Mouse (Mus musculus) heart, postnatal 4 days (tissue): ENCODE results near the gene Cdh12. TPM values are rescaled to one million over a fixed set of nuclear protein-coding genes. Genes with fewer than 3 reads are reported as not detected.

Experiments used
- DNase-seq: peaks from one replicate; pipeline ENCODE4 v3.0.0; 2021
- total RNA-seq, 2 experiments: library from RNA; stranded (reverse); gene quantifications; 2 replicates each; pipeline ENCODE4 v1.2.3; 2021

Cdh12 gene
- total RNA-seq, 2 experiments from 2014 or later: 0.11 to 0.14 TPM

GRCm38 (mm10) chr15:20711859-20712258 is 262.8 kb downstream of the Cdh12 start:
- DNase-seq: no peak

DNA sequence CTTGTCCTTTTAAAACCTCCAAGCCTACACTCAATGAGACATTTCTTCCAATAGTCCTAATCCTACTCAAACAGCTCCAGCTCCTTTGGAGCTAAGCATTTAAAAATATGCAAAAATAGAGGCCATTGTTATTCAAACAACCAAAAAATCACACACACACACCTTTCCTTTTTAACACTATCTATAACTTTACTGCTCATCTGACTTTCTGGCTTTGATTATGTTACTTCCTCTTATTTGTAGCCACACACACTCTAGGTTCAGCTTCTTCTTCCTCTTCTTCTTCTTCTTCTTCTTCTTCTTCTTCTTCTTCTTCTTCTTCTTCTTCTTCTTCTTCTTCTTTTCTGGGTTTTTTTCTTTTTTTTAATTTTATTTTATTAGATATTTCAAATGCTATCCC is 323.2 kb downstream of the Cdh12 start:
- no peak for DNase-seq

- no peak for DNase-seq
Observed at GRCm38 (mm10) chr15:20773423-20773822, 324.4 kb downstream of the Cdh12 start.

DNA sequence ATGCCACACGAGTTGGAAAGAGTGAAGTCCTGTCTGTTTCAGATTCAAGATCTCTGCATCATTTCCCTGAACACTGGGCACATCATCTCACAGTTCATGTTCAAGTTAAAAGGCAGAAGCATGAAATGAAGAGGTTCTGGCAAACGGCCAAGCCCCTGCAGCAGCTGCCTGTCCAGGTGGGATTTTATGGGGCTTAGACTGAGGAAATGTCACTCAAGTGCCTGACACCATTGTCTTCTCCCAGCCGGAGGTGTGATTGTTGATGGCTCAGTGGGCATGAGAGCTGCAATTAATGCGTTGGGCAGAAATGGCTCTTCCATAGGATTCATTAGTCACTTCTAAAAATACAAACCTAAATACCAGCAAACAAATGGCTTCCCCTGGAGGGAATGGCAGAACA is 347.9 kb downstream of the Cdh12 start:
- no peak for DNase-seq

GRCm38 (mm10) chr15:20798541-20798940 is 349.5 kb downstream of the Cdh12 start:
- DNase-seq: no peak

GRCm38 (mm10) chr15:20835887-20836286 is 386.8 kb downstream of the Cdh12 start:
- DNase-seq: no peak

DNA sequence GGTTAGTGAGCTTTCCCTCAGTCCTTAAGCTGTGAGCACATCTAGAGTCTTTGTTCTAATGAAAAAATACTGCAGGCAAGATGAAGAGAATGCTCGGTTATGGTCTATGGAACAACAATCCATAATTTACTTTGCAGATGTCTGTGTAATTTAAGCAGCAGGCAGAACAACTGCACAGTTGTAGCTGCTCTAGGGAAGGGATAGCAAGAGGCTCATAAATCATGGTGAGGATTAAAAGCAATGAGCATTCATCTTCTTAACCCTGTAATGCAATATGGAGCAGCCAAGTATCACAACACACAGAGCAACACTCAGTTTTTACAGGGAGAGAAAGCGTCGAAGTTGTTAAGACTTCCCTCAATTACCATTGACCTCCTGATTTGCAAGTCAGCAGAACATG is 387.9 kb downstream of the Cdh12 start:
- DNase-seq: no peak

GRCm38 (mm10) chr15:20841479-20841878 is 392.4 kb downstream of the Cdh12 start:
- no peak for DNase-seq

DNA sequence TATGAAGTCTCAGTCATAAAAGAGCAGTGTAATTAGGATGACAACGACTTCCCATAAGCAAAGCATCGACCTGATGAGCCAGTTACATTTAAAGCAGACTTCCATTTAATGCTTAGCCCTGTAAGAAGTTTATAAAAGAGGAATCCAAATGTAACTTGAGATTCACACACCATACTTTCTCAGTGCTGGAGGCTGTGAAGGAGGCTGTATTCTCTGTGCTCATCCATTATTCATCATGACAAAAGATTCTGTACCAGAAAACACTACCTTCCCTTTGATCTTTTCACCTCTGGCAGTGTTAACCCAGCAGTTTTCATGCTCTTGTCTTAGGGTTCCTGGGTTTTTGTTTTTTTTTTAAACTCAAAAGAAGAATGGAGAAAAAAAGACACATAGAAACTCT is 414.0 kb downstream of the Cdh12 start:
- DNase-seq: no peak

DNA sequence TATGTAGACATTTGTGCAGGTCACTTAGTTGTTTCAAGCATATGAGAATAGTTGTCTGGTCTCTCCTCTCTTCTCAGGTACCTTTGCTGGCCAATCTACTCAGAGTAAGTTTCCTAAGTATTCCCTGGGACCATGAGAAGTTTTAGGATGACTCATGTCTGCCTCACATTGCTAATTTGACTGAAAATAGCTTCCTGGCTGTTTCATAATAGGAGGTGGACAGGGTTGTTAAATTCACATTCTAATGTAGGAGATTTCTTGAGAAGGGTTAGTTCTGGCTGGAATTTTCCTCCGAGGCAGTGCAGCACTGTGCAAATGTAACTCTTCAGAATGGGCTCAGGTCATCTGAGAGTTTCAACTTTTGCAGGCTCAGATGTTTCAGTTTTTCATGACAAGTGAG is 423.5 kb downstream of the Cdh12 start:
- no peak for DNase-seq

- no peak for DNase-seq
Observed at GRCm38 (mm10) chr15:20876993-20877392, 427.9 kb downstream of the Cdh12 start.

GRCm38 (mm10) chr15:20893471-20893870 is 444.4 kb downstream of the Cdh12 start:
- no peak for DNase-seq

GRCm38 (mm10) chr15:20902568-20902967 is 453.5 kb downstream of the Cdh12 start:
- DNase-seq: no peak

DNA sequence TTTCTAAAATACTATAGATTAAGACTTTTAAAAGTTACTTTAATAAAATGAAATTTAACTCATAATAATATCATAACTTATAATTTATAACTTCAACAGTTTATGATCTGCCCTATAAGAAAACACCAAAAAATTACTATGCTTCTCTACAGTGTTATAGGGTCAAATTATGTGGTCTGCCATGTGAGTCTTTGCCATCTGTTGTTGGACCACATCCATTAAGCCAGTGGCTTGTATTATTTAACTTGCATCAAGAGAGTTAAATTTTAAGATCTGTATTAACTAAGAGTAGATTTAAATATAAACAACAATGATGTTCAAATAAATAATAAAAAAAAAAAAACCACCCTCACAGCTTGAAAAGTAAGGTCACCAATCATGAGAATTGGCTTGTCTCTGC is 479.2 kb downstream of the Cdh12 start:
- DNase-seq: no peak

DNA sequence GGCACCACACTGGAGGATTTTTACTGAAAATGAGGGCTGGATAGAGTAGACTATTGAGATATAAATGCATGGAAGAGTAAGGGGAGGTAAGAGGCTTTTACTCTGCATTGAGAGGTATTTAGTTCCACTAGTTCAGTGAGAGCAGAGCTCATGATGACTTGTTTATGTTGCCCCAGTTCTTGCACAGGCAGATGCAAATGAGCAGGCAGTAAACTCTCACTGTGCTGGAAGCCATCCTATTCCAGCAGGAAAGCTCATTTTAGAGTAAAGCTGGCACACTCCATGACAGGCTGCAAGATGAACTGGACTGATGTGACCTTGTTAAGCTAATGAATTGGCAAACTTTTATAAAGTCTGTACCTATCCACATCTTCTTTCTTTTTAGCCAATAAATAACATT is 494.9 kb downstream of the Cdh12 start:
- no peak for DNase-seq

DNA sequence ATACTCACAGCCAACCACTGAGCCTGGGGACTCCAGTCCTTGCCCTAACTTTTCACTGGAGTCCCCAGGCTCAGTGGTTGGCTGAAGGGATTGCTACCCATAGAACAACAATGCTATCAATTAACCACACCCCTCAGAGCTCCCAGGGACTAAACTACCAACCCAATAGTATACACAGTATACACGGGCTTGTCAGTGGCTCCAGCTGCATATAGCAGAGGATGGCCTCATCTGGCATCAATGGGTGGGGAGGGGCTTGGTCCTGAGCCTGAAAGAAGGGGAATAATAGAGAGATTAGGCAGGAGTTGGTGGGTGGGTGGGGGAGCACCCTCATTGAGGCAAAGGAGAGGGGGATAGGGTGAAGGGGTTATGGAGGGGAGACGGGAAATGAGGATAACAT is 518.4 kb downstream of the Cdh12 start:
- DNase-seq: no peak

- no peak for DNase-seq
Observed at GRCm38 (mm10) chr15:20971041-20971440, 522.0 kb downstream of the Cdh12 start.

GRCm38 (mm10) chr15:21000541-21000940 is 551.5 kb downstream of the Cdh12 start:
- no peak for DNase-seq

DNA sequence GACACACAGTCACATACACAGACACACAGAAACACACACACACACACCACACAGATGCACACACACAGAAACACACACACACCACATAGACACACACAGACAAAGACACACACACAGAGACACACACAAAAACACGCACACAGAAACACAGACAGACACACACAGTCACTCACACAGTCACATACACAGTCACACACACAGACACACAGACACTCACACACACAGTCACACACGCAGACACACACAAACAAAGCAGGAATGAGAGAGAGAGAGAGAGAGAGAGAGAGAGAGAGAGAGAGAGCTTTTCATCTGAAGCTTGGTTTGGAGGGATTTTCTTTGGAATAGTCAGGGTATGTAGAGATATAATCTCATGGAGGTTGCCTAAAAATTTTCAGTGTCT is 558.9 kb downstream of the Cdh12 start:
- DNase-seq: no peak

DNA sequence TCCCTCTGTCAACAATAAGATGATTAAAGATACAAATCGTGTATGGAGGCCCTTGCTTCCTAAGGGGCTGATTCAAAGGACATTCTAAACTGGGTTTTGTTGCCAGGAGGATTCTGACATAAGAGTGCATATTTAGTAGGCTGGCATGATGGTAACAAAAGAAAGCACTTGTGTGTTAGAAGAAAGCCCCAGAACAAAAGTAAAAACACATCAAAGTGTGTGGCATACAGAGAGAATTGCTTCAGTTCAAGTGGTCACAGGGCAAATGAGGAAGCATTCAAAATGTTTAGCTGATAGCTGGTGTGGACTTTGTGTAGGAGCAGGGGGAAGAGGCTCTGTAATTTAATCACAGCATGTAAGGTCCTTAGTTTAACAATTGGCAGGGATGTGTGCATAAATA is 559.4 kb downstream of the Cdh12 start:
- no peak for DNase-seq

DNA sequence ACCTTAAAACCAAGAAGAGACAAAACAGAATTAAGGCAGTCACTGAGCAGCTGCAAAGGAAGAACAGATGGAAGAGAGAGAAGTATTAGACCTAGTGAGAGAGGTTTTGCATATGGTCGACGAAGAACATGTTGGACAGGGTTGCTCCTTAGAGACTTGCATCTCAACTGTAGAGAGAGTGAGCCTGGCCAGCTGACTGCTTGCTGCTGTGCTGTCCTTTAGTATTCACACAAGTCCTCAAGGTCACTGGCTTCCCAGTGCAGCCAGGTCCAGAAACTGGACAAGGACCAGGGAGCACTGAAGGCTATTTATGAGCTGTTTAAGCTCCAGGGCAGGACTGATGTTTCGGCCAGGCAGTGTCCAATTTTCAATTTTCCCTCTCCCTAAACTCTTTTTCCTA is 559.9 kb downstream of the Cdh12 start:
- DNase-seq: peak; percentile 22

- DNase-seq: no peak
Observed at GRCm38 (mm10) chr15:21063683-21064082, 614.6 kb downstream of the Cdh12 start.

DNA sequence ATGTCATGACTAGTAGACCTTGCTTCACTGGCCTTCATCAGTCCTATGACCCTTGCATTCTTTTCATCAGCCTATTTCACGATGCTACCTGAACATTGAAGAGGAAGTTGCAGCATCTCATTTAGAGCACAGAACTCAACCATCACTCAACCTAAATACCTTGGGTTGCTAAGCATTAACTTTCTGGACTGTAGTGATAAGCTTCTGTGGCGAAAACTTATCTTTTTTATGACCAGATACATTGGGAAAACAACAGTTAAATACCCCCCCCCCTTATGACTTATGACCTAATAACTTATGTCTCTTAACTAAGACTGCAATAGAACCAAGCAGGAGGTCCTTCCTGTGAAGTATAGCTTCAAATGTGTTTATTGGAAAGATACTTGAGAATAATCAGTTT is 620.2 kb downstream of the Cdh12 start:
- DNase-seq: no peak

DNA sequence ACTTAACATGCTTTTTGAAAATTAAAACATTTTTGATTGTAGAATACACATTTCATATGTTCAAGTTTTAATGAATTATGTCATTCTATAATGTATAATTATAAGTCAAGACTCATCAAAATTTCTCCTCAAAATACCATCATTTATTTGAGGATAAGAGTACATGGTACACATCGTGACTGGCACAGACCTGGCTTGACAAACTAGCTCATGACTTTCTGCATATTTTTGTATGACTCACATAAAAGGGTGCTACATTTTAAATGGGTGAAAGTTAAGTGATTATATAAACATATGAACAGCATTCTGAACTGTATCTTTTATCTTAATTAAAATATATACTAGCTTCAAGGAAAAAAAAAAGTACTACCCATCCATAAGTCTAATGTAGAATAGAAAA is 643.8 kb downstream of the Cdh12 start:
- DNase-seq: no peak

DNA sequence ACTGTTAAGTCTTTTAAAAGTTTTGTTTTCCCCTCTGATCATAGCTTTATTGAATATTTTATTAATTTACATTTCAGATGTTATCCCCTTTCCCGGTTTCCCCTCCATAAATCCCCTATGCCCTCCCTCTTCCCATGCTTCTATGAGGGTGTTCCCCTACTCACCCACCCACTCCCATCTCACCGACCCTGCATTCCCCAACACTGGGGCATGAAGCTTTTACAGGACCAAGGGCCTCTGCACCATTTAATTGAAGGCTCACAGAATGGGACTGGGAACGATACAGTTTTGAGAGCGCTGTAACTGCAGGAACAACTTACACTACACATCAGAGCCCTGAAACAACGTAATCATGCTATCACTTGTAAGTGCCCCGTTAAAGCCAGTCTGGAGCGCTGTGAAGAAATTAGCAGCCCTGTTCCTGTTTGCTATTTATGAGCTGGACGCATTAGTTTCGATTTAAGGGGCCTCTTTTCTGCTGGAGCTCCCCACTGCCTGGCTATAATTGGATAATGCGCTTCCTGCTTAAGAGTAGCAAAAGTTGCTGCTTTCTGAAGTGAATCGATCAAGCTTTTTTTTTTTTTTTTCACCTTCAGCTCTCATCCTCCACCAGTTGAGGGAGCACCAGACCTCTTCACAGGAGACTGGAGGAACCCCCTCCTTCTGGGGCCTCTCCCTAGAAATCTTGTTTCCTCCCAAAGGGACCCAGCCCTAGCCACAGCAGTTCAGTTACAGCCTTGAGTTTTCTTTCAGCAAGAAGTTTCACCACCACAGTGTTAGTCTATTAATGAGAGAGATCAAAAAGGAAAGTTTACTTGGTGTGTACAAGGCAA is 660.2 kb downstream of the Cdh12 start:
- DNase-seq: peak; percentile 11
